Mouse (Mus musculus) lung, postnatal 0 days (tissue): ENCODE results near the gene Epn1. TPM values are rescaled to one million over a fixed set of nuclear protein-coding genes. Genes with fewer than 3 reads are reported as not detected.

Experiments used
- ATAC-seq: fragments of 200-750 bp; cut with Nextera tagmentation; 2 replicates; pipeline ENCODE4 v1.8.0; 2017; ENCODE audit warnings: moderate library complexity
- DNase-seq: peaks from one replicate; pipeline ENCODE4 v3.0.0-alpha.2; 2016; ENCODE audit warnings: low spot score
- H3K27ac ChIP-seq: fragments of 300-500 bp; sonication (generic); 2 replicates; pipeline ENCODE4 v1.5.1; 2014; ENCODE audit warnings: antibody characterized with exemption, mild to moderate bottlenecking, low read length, mixed read lengths
- H3K27me3 ChIP-seq: fragments of 300-500 bp; sonication (generic); replicated peaks from 2 replicates; pipeline ENCODE4 v1.6.1; 2014; ENCODE audit warnings: low read length, mixed read lengths; ENCODE audit not compliant: insufficient read depth
- H3K36me3 ChIP-seq: fragments of 300-500 bp; sonication (generic); 2 replicates; pipeline ENCODE4 v1.6.1; 2014; ENCODE audit warnings: low read length, mixed read lengths; ENCODE audit not compliant: insufficient read depth
- H3K4me1 ChIP-seq: fragments of 300-500 bp; sonication (generic); 2 replicates; pipeline ENCODE4 v1.6.1; 2014; ENCODE audit warnings: antibody characterized with exemption, low read depth, low read length, mixed read lengths; ENCODE audit not compliant: insufficient read depth
- H3K4me2 ChIP-seq: fragments of 300-500 bp; sonication (generic); replicated peaks from 2 replicates; pipeline ENCODE4 v1.6.1; 2014; ENCODE audit warnings: low read depth, mild to moderate bottlenecking, low read length, moderate library complexity, mixed read lengths
- H3K4me3 ChIP-seq: fragments of 300-500 bp; sonication (generic); 2 replicates; pipeline ENCODE4 v1.5.1; 2014; ENCODE audit warnings: low read depth, low read length
- H3K9ac ChIP-seq: fragments of 300-500 bp; sonication (generic); replicated peaks from 2 replicates; pipeline ENCODE4 v1.6.1; 2014; ENCODE audit warnings: low read depth, mild to moderate bottlenecking
- H3K9me3 ChIP-seq: fragments of 300-500 bp; sonication (generic); 2 replicates; pipeline ENCODE4 v1.6.1; 2016; ENCODE audit warnings: low read length, mixed read lengths
- CTCF ChIP-seq: IDR thresholded peaks from 2 replicates; pipeline ENCODE4 v1.5.1; 2016; ENCODE audit warnings: antibody characterized with exemption, mild to moderate bottlenecking
- EP300 ChIP-seq: IDR thresholded peaks from 2 replicates; pipeline ENCODE4 v1.6.1; 2016; ENCODE audit warnings: antibody characterized with exemption, mild to moderate bottlenecking, control low read depth
- WGBS: fragments of 180-500 bp; shearing (Covaris S2); extraction: QIAGEN DNeasy Blood & Tissue Kit; methylation state at CpG from one replicate; pipeline ENCODE4 v1.1.7; 2014; 5-methylcytosine and 5-hydroxymethylcytosine counted together
- microRNA-seq: library from miRNA; unstranded; fragments of <30 nt; microRNA quantifications from one replicate; pipeline ENCODE4, GENCODE M21; 2016
- polyA plus RNA-seq: library from polyadenylated mRNA; unstranded; fragments of >200 nt; fragmentation: Nextera tagmentation; extraction: Ambion mirVana; gene quantifications from 2 replicates; pipeline ENCODE4 v1.2.1, GENCODE M21; 2015

Epn1 gene
- polyA plus RNA-seq, 1 experiment from 2014 or later, result 41.6 TPM

GRCm38 (mm10) chr7:5109301-5109700 lies 29.3 kb downstream of the Epn1 start:
- whole genome bisulfite sequencing, result 82% methylated on average over 8 of the region's 8 CpGs

DNA sequence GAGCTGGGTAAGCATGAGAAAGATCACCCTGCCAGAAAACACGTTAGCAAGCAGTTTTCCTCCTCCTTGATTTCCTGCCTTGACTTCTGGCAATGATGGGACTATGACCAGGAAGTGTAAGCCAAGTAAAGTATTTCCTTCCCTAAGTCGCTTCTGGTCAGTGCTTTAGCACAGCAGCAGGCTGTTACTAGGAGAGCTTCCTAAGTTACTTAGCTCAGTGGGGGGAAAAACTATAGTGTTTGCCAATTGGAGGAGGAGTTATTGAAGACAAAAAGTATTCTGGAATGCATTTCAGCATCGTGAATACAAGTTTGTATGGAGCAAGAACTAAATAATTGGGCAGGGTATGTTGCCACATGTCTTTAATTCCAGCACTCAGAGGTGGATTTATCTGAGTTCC lies 32.7 kb downstream of the Epn1 start:
- 22% methylated on average over 3 of the region's 3 CpGs for WGBS
- Histone ChIP-seq H3K9ac (no peak overlapping the region), H3K36me3 (no peaks in the 10 kb centered on the region), H3K27ac (no peak overlapping the region), H3K4me1 (no peaks in the 10 kb centered on the region; the same call in 1 of the 2 replicates), H3K4me3 (no peak overlapping the region), H3K9me3 (no peaks in the 10 kb centered on the region), H3K27me3 (no peaks in the 10 kb centered on the region), H3K4me2 (no peak overlapping the region)
- TF ChIP-seq EP300 (no peak), CTCF (no peak)
- ATAC-seq (peak; percentile 68), DNase-seq (peak; percentile 75)

More at GRCm38 (mm10) chr7:5109301-5109700, 29.3 kb downstream of the Epn1 start:
- H3K9ac ChIP-seq, result no peak overlapping the region
- H3K4me2 ChIP-seq, result no peak overlapping the region
- ATAC-seq (no peak), DNase-seq (no peak)
- H3K27ac ChIP-seq, result no peak overlapping the region
- no peak for TF ChIP-seq CTCF
- TF ChIP-seq EP300, result no peak
- H3K9me3 ChIP-seq, result no peaks in the 10 kb centered on the region
- H3K4me1 ChIP-seq, result no peaks in the 10 kb centered on the region; the same call in 1 of the 2 replicates
- no peaks in the 10 kb centered on the region for H3K36me3 ChIP-seq
- no peaks in the 10 kb centered on the region for H3K27me3 ChIP-seq
- no peak overlapping the region for H3K4me3 ChIP-seq

DNA sequence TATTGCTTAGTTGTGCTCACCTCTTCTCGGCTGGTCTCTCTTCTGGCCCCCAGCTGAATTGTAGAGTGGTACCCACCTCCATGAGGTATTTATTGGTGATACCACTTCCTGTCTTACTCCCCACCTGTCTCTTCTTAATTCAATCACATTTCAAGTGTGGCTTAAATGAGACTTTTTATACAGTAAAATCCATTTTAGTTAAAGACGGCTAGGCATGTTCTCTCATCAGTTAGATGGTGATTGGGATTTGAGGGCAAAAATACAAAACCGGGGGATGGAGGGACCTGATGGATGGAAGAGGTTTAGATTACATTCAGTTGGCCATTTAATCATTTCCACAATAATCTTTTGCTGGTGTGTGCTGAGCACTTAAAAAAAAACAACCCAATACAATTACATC lies 36.8 kb downstream of the Epn1 start, which contains the start of gene Rfpl4:
Gene Rfpl4, minus strand, starts transcription at position 101 of the 400 bp plus-strand sequence.
- Histone ChIP-seq H3K4me3 (no peak within 1 kb of the TSS), H3K4me1 (no peaks in the 10 kb centered on the region; the same call in 1 of the 2 replicates), H3K27me3 (no peaks in the 10 kb centered on the region), H3K36me3 (no peaks in the 10 kb centered on the region), H3K27ac (no peak within 1 kb of the TSS), H3K9me3 (no peaks in the 10 kb centered on the region), H3K4me2 (no peak within 1 kb of the TSS), H3K9ac (no peak within 1 kb of the TSS)
- 79% methylated on average over 3 of the region's 3 CpGs for WGBS
- TF ChIP-seq CTCF, result no peak
- no peak for TF ChIP-seq EP300
- no peak for DNase-seq
- ATAC-seq, result no peak

GRCm38 (mm10) chr7:5125078-5125477 lies 45.0 kb downstream of the Epn1 start:
- DNase-seq, result no peak
- Histone ChIP-seq H3K9me3 (no peaks in the 10 kb centered on the region), H3K27me3 (no peaks in the 10 kb centered on the region), H3K9ac (no peak overlapping the region), H3K36me3 (no peaks in the 10 kb centered on the region), H3K4me2 (no peak overlapping the region), H3K27ac (no peak overlapping the region), H3K4me1 (peaks cover 3% of the 10 kb centered on the region; the same call in 1 of the 2 replicates), H3K4me3 (no peak overlapping the region)
- 83% methylated on average over 8 of the region's 8 CpGs for WGBS
- no peak for TF ChIP-seq CTCF
- TF ChIP-seq EP300, result no peak
- no peak for ATAC-seq

GRCm38 (mm10) chr7:5125549-5126406 lies 45.7 kb downstream of the Epn1 start, which contains the start of gene Rasl2-9:
TSS of gene Rasl2-9 (minus strand) at chr7:5125950.
- H3K27me3 ChIP-seq, result no peaks in the 10 kb centered on the region
- H3K4me3 ChIP-seq, result peak within 1 kb of the TSS; percentile 32
- no peaks in the 10 kb centered on the region for H3K36me3 ChIP-seq
- H3K4me1 ChIP-seq, result peaks cover 3% of the 10 kb centered on the region; the same call in 1 of the 2 replicates
- H3K27ac ChIP-seq, result no peak within 1 kb of the TSS
- TF ChIP-seq CTCF (peak; percentile 87), EP300 (no peak)
- ATAC-seq (peak; percentile 87), DNase-seq (peak; percentile 71)
- H3K4me2 ChIP-seq, result peak within 1 kb of the TSS; percentile 61
- H3K9me3 ChIP-seq, result no peaks in the 10 kb centered on the region
- 17% methylated on average over 42 of the region's 42 CpGs for WGBS
- H3K9ac ChIP-seq, result no peak within 1 kb of the TSS

Small RNA genes within 50 kb of the gene (microRNA-seq; reads per million reads assigned to microRNA genes)
- not detected for gene Gm26217

Other genes with a start within 250 kb of the Epn1 start
- gene Shisa7, start 235.5 kb upstream of the Epn1 start, polyA plus RNA-seq, result 0.43 and 0.51 TPM in 2 replicates
- 12.7 and 16.1 TPM in 2 replicates for gene Isoc2b, start 210.0 kb upstream of the Epn1 start, polyA plus RNA-seq
- gene Isoc2a, start 203.1 kb upstream of the Epn1 start, polyA plus RNA-seq, result 0.53 and 0.57 TPM in 2 replicates
- not detected in 2 replicates for gene Gm36210, start 173.7 kb upstream of the Epn1 start, polyA plus RNA-seq
- gene Zfp628, start 165.0 kb upstream of the Epn1 start, polyA plus RNA-seq, result 2.7 TPM in 2 replicates
- gene Nat14, start 158.2 kb upstream of the Epn1 start, polyA plus RNA-seq, result 1.1 and 2.3 TPM in 2 replicates
- gene Ssc5d, start 154.4 kb upstream of the Epn1 start, polyA plus RNA-seq, result 1.4 and 1.7 TPM in 2 replicates
- gene Sbk2, start 115.8 kb upstream of the Epn1 start, polyA plus RNA-seq, result 0.19 and 0.26 TPM in 2 replicates
- 0.37 TPM in 2 replicates for gene Sbk3, start 109.1 kb upstream of the Epn1 start, polyA plus RNA-seq
- gene Zfp579, start 84.1 kb upstream of the Epn1 start, polyA plus RNA-seq, result 29.7 and 30.6 TPM in 2 replicates
- gene Zfp524, start 65.8 kb upstream of the Epn1 start, polyA plus RNA-seq, result 22.4 and 24.6 TPM in 2 replicates
- 20.5 and 20.8 TPM in 2 replicates for gene Fiz1, start 65.5 kb upstream of the Epn1 start, polyA plus RNA-seq
- 2.1 and 4.4 TPM in 2 replicates for gene Gm44973, start 64.7 kb upstream of the Epn1 start, polyA plus RNA-seq
- 3.4 and 3.8 TPM in 2 replicates for gene Zfp865, start 59.9 kb upstream of the Epn1 start, polyA plus RNA-seq
- gene Ccdc106, start 59.7 kb upstream of the Epn1 start, polyA plus RNA-seq, result 0.42 and 1.2 TPM in 2 replicates
- gene 4632433K11Rik, start 46.1 kb upstream of the Epn1 start, polyA plus RNA-seq, result not detected in 2 replicates
- 6.5 and 7.7 TPM in 2 replicates for gene Zfp784, start 41.8 kb upstream of the Epn1 start, polyA plus RNA-seq
- gene Zfp580, start 28.7 kb upstream of the Epn1 start, polyA plus RNA-seq, result 25.7 and 30.4 TPM in 2 replicates
- 42.0 and 46.1 TPM in 2 replicates for gene U2af2, start 18.1 kb upstream of the Epn1 start, polyA plus RNA-seq
- gene Rfpl4, start 36.7 kb downstream of the Epn1 start, polyA plus RNA-seq, result not detected in 2 replicates
- 0.52 and 0.88 TPM in 2 replicates for gene Rasl2-9, start 45.7 kb downstream of the Epn1 start, polyA plus RNA-seq
- not detected in 2 replicates for gene Vmn1r55, start 69.4 kb downstream of the Epn1 start, polyA plus RNA-seq
- not detected in 2 replicates for gene Vmn1r56, start 116.5 kb downstream of the Epn1 start, polyA plus RNA-seq
- not detected in 2 replicates for gene Vmn1r57, start 138.3 kb downstream of the Epn1 start, polyA plus RNA-seq